Mouse (Mus musculus): Measurements from ENCODE around the gene Zswim1. TPM values are rescaled to one million over a fixed set of nuclear protein-coding genes. Genes with fewer than 3 reads are reported as not detected.
A peak's percentile ranks its signal among the peaks of the same experiment; 100 is the strongest.
"Not testable (repeated sequence)": the region's sequence is repeated elsewhere in the genome, so short reads cannot be mapped to it uniquely, and the experiment has no call there.

Zswim1 gene
- polyA plus RNA-seq, 1 experiment from 2014 or later, result 8.6 TPM

GRCm38 (mm10) chr2:164868491-164868890 lies 46.0 kb downstream of the Zswim1 start:
- H3K27ac ChIP-seq (replicated peaks in 1 of 2; ENCODE audit: control insufficient read depth in 1 of 2, insufficient read depth in 1 of 2, low read depth in 2 of 2, low read length in 2 of 2), result no peak overlapping the region
- WGBS, result 70% methylated on average over 7 of the region's 7 CpGs
- ATAC-seq (ENCODE audit: insufficient number of reproducible peaks, insufficient read depth, low FRiP score, low read depth), result no peak

GRCm38 (mm10) chr2:164871602-164872303 lies 49.3 kb downstream of the Zswim1 start:
- Histone ChIP-seq H3K9me3 (ENCODE audit: control insufficient read depth, low read length) (peaks cover 7% of the 10 kb centered on the region), H3K4me1 (ENCODE audit: control insufficient read depth in 2 of 2, insufficient read depth in 2 of 2, low read length in 2 of 2) (peaks cover 19 to 21% of the 10 kb centered on the region in 2 experiments), H3K27ac (replicated peaks in 1 of 2; ENCODE audit: control insufficient read depth in 1 of 2, insufficient read depth in 1 of 2, low read depth in 2 of 2, low read length in 2 of 2) (no peak overlapping the region), H3K4me3 (ENCODE audit: control insufficient read depth in 1 of 2, insufficient read depth in 1 of 2, low read depth in 1 of 2, low read length in 2 of 2) (no peak overlapping the region), H3K36me3 (ENCODE audit: control insufficient read depth, insufficient read depth, low read length) (no peaks in the 10 kb centered on the region), H3K9ac (ENCODE audit: low read length) (no peak overlapping the region), H3K4me2 (ENCODE audit: low read length) (no peak overlapping the region), H3K27me3 (ENCODE audit: control insufficient read depth, insufficient read depth, low read length) (no peaks in the 10 kb centered on the region)
- 44% methylated on average over 6 of the region's 6 CpGs for WGBS
- ATAC-seq (ENCODE audit: insufficient number of reproducible peaks, insufficient read depth, low FRiP score, low read depth), result no peak

More at GRCm38 (mm10) chr2:164868491-164868890, 46.0 kb downstream of the Zswim1 start:
- no peak overlapping the region for H3K4me3 ChIP-seq (ENCODE audit: control insufficient read depth in 1 of 2, insufficient read depth in 1 of 2, low read depth in 1 of 2, low read length in 2 of 2)
- peaks cover 13 to 14% of the 10 kb centered on the region in 2 experiments for H3K4me1 ChIP-seq (ENCODE audit: control insufficient read depth in 2 of 2, insufficient read depth in 2 of 2, low read length in 2 of 2)
- H3K9ac ChIP-seq (ENCODE audit: low read length), result no peak overlapping the region
- no peaks in the 10 kb centered on the region for H3K36me3 ChIP-seq (ENCODE audit: control insufficient read depth, insufficient read depth, low read length)
- H3K27me3 ChIP-seq (ENCODE audit: control insufficient read depth, insufficient read depth, low read length), result no peaks in the 10 kb centered on the region
- peaks cover 7% of the 10 kb centered on the region for H3K9me3 ChIP-seq (ENCODE audit: control insufficient read depth, low read length)
- H3K4me2 ChIP-seq (ENCODE audit: low read length), result no peak overlapping the region

- peak overlapping the region; percentile 83 to 85 for H3K27ac ChIP-seq (replicated peaks in 1 of 2; ENCODE audit: control insufficient read depth in 1 of 2, insufficient read depth in 1 of 2, low read depth in 2 of 2, low read length in 2 of 2)
- WGBS, result 51% methylated on average over 3 of the region's 3 CpGs
- no peak overlapping the region for H3K4me3 ChIP-seq (ENCODE audit: control insufficient read depth in 1 of 2, insufficient read depth in 1 of 2, low read depth in 1 of 2, low read length in 2 of 2)
- H3K36me3 ChIP-seq (ENCODE audit: control insufficient read depth, insufficient read depth, low read length), result 0 out of 2 replicates have a peak, but pooled peaks cover 7% of the 10 kb centered on the region
- H3K9me3 ChIP-seq (ENCODE audit: control insufficient read depth, low read length), result no peaks in the 10 kb centered on the region
- no peaks in the 10 kb centered on the region for H3K27me3 ChIP-seq (ENCODE audit: control insufficient read depth, insufficient read depth, low read length)
- no peak for ATAC-seq (ENCODE audit: insufficient number of reproducible peaks, insufficient read depth, low FRiP score, low read depth)
- H3K9ac ChIP-seq (ENCODE audit: low read length), result peak overlapping the region; percentile 48; the same call in 1 of the 2 replicates
- H3K4me2 ChIP-seq (ENCODE audit: low read length), result no peak overlapping the region; the same call in 1 of the 2 replicates
- peaks cover 11 to 14% of the 10 kb centered on the region in 2 experiments for H3K4me1 ChIP-seq (ENCODE audit: control insufficient read depth in 2 of 2, insufficient read depth in 2 of 2, low read length in 2 of 2)
Observed at GRCm38 (mm10) chr2:164873621-164874020, 51.1 kb downstream of the Zswim1 start.

- Histone ChIP-seq H3K4me2 (ENCODE audit: low read length) (peak overlapping the region; percentile 21; the same call in 1 of the 2 replicates), H3K4me3 (ENCODE audit: control insufficient read depth in 1 of 2, insufficient read depth in 1 of 2, low read depth in 1 of 2, low read length in 2 of 2) (no peak overlapping the region), H3K27me3 (ENCODE audit: control insufficient read depth, insufficient read depth, low read length) (no peaks in the 10 kb centered on the region), H3K9me3 (ENCODE audit: control insufficient read depth, low read length) (no peaks in the 10 kb centered on the region), H3K9ac (ENCODE audit: low read length) (peak overlapping the region; percentile 48; the same call in 1 of the 2 replicates), H3K36me3 (ENCODE audit: control insufficient read depth, insufficient read depth, low read length) (0 out of 2 replicates have a peak, but pooled peaks cover 7% of the 10 kb centered on the region), H3K4me1 (ENCODE audit: control insufficient read depth in 2 of 2, insufficient read depth in 2 of 2, low read length in 2 of 2) (peaks cover 11 to 14% of the 10 kb centered on the region in 2 experiments), H3K27ac (replicated peaks in 1 of 2; ENCODE audit: control insufficient read depth in 1 of 2, insufficient read depth in 1 of 2, low read depth in 2 of 2, low read length in 2 of 2) (peak overlapping the region; percentile 83 to 85)
- WGBS, result 0% methylated on average over 1 of the region's 1 CpGs
- ATAC-seq (ENCODE audit: insufficient number of reproducible peaks, insufficient read depth, low FRiP score, low read depth), result no peak
Observed at GRCm38 (mm10) chr2:164874239-164874769, 51.8 kb downstream of the Zswim1 start.

GRCm38 (mm10) chr2:164875648-164876047 lies 53.2 kb downstream of the Zswim1 start:
- H3K4me1 ChIP-seq (ENCODE audit: control insufficient read depth in 2 of 2, insufficient read depth in 2 of 2, low read length in 2 of 2), result peaks cover 13 to 17% of the 10 kb centered on the region in 2 experiments
- 56% methylated on average over 2 of the region's 2 CpGs for WGBS
- not testable (repeated sequence) for H3K27me3 ChIP-seq (ENCODE audit: control insufficient read depth, insufficient read depth, low read length); H3K4me3 ChIP-seq (ENCODE audit: control insufficient read depth in 1 of 2, insufficient read depth in 1 of 2, low read depth in 1 of 2, low read length in 2 of 2); H3K9ac ChIP-seq (ENCODE audit: low read length); H3K27ac ChIP-seq (replicated peaks in 1 of 2; ENCODE audit: control insufficient read depth in 1 of 2, insufficient read depth in 1 of 2, low read depth in 2 of 2, low read length in 2 of 2); H3K36me3 ChIP-seq (ENCODE audit: control insufficient read depth, insufficient read depth, low read length); H3K4me2 ChIP-seq (ENCODE audit: low read length); ATAC-seq (ENCODE audit: insufficient number of reproducible peaks, insufficient read depth, low FRiP score, low read depth); H3K9me3 ChIP-seq (ENCODE audit: control insufficient read depth, low read length)

Other genes with a start within 250 kb of the Zswim1 start
- gene Spint3, start 249.2 kb upstream of the Zswim1 start, polyA plus RNA-seq (2014; fragmentation: Nextera tagmentation; extraction: Ambion mirVana), result not detected in 2 replicates
- gene Wfdc6a, start 237.2 kb upstream of the Zswim1 start, polyA plus RNA-seq (2014; fragmentation: Nextera tagmentation; extraction: Ambion mirVana), result 0.35 and 0.43 TPM in 2 replicates
- gene Eppin, start 229.1 kb upstream of the Zswim1 start, polyA plus RNA-seq (2014; fragmentation: Nextera tagmentation; extraction: Ambion mirVana), result not detected in 2 replicates
- not detected in 2 replicates for gene Wfdc6b, start 209.2 kb upstream of the Zswim1 start, polyA plus RNA-seq (2014; fragmentation: Nextera tagmentation; extraction: Ambion mirVana)
- not detected in 2 replicates for gene Wfdc8, start 209.1 kb upstream of the Zswim1 start, polyA plus RNA-seq (2014; fragmentation: Nextera tagmentation; extraction: Ambion mirVana)
- gene Wfdc16, start 183.9 kb upstream of the Zswim1 start, polyA plus RNA-seq (2014; fragmentation: Nextera tagmentation; extraction: Ambion mirVana), result not detected in 2 replicates
- gene Wfdc10, start 166.6 kb upstream of the Zswim1 start, polyA plus RNA-seq (2014; fragmentation: Nextera tagmentation; extraction: Ambion mirVana), result not detected in 2 replicates
- not detected in 2 replicates for gene Wfdc9, start 166.1 kb upstream of the Zswim1 start, polyA plus RNA-seq (2014; fragmentation: Nextera tagmentation; extraction: Ambion mirVana)
- not detected in 2 replicates for gene Wfdc11, start 148.6 kb upstream of the Zswim1 start, polyA plus RNA-seq (2014; fragmentation: Nextera tagmentation; extraction: Ambion mirVana)
- 0.19 TPM in 1 of 2 replicates, not detected in the other for gene Wfdc13, start 137.6 kb upstream of the Zswim1 start, polyA plus RNA-seq (2014; fragmentation: Nextera tagmentation; extraction: Ambion mirVana)
- gene Spint4, start 124.2 kb upstream of the Zswim1 start, polyA plus RNA-seq (2014; fragmentation: Nextera tagmentation; extraction: Ambion mirVana), result not detected in 2 replicates
- not detected in 2 replicates for gene Spint5, start 107.4 kb upstream of the Zswim1 start, polyA plus RNA-seq (2014; fragmentation: Nextera tagmentation; extraction: Ambion mirVana)
- gene Wfdc3, start 76.8 kb upstream of the Zswim1 start, polyA plus RNA-seq (2014; fragmentation: Nextera tagmentation; extraction: Ambion mirVana), result 0.51 and 0.65 TPM in 2 replicates
- 51.1 and 53.8 TPM in 2 replicates for gene Dnttip1, start 76.7 kb upstream of the Zswim1 start, polyA plus RNA-seq (2014; fragmentation: Nextera tagmentation; extraction: Ambion mirVana)
- gene Ube2c, start 52.8 kb upstream of the Zswim1 start, polyA plus RNA-seq (2014; fragmentation: Nextera tagmentation; extraction: Ambion mirVana), result 349 and 388 TPM in 2 replicates
- 0.59 and 1.7 TPM in 2 replicates for gene Tnnc2, start 42.7 kb upstream of the Zswim1 start, polyA plus RNA-seq (2014; fragmentation: Nextera tagmentation; extraction: Ambion mirVana)
- gene Snx21, start 36.9 kb upstream of the Zswim1 start, polyA plus RNA-seq (2014; fragmentation: Nextera tagmentation; extraction: Ambion mirVana), result 37.2 and 38.0 TPM in 2 replicates
- gene Acot8, start 17.8 kb upstream of the Zswim1 start, polyA plus RNA-seq (2014; fragmentation: Nextera tagmentation; extraction: Ambion mirVana), result 12.7 and 13.9 TPM in 2 replicates
- gene Zswim3, start 17.6 kb upstream of the Zswim1 start, polyA plus RNA-seq (2014; fragmentation: Nextera tagmentation; extraction: Ambion mirVana), result 5.4 and 5.9 TPM in 2 replicates
- gene Spata25, start 5.9 kb downstream of the Zswim1 start, polyA plus RNA-seq (2014; fragmentation: Nextera tagmentation; extraction: Ambion mirVana), result not detected in 2 replicates
- 178 TPM in 2 replicates for gene Ctsa, start 10.2 kb downstream of the Zswim1 start, polyA plus RNA-seq (2014; fragmentation: Nextera tagmentation; extraction: Ambion mirVana)
- gene Neurl2, start 10.8 kb downstream of the Zswim1 start, polyA plus RNA-seq (2014; fragmentation: Nextera tagmentation; extraction: Ambion mirVana), result 54.6 and 55.1 TPM in 2 replicates
- gene Pltp, start 35.0 kb downstream of the Zswim1 start, polyA plus RNA-seq (2014; fragmentation: Nextera tagmentation; extraction: Ambion mirVana), result 9.6 and 10.4 TPM in 2 replicates
- gene Pcif1, start 56.6 kb downstream of the Zswim1 start, polyA plus RNA-seq (2014; fragmentation: Nextera tagmentation; extraction: Ambion mirVana), result 58.0 and 58.8 TPM in 2 replicates
- gene Zfp335, start 89.1 kb downstream of the Zswim1 start, polyA plus RNA-seq (2014; fragmentation: Nextera tagmentation; extraction: Ambion mirVana), result 6.8 and 6.9 TPM in 2 replicates
- gene Mmp9, start 118.1 kb downstream of the Zswim1 start, polyA plus RNA-seq (2014; fragmentation: Nextera tagmentation; extraction: Ambion mirVana), result 0.09 TPM in 1 of 2 replicates, not detected in the other
- gene Slc12a5, start 138.1 kb downstream of the Zswim1 start, polyA plus RNA-seq (2014; fragmentation: Nextera tagmentation; extraction: Ambion mirVana), result 0.62 and 0.71 TPM in 2 replicates
- 34.1 and 35.7 TPM in 2 replicates for gene Ncoa5, start 212.2 kb downstream of the Zswim1 start, polyA plus RNA-seq (2014; fragmentation: Nextera tagmentation; extraction: Ambion mirVana)
- 5.8 and 8.6 TPM in 2 replicates for gene Cd40, start 232.9 kb downstream of the Zswim1 start, polyA plus RNA-seq (2014; fragmentation: Nextera tagmentation; extraction: Ambion mirVana)